Mouse (Mus musculus) forelimb bud, embryonic 11.5 days (tissue): ENCODE measurements around the gene Lyzl6.
"Not testable (repeated sequence)": the region's sequence is repeated elsewhere in the genome, so short reads cannot be mapped to it uniquely, and the experiment has no call there.

ENCODE experiments used
- DNase-seq: peaks from one replicate; pipeline ENCODE4 v3.0.0-alpha.2; 2012; ENCODE audit warnings: low read depth, low spot score

Gene Lyzl6

DNA sequence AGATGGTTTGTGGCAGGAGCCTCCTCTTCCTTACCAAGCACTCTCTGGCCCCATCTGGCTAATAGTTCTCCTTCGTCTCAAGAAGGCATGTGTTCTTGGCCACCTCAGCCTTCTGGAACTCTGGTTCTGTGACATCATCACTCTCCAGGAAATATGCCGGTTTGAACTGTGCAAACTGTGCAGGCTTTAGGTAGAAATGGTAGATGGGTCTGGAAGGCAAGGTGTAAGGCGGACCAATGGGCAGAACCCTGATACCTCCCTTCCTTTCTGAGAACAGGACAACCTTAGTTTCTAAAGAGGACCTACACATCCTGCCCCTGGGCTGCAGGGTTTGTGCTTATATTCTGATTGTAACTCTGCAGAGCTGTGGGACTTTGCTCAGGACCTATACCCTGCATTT, at the start of gene Lyzl6:
Lyzl6 (minus strand) TSS at position 101 of the 400 bp plus-strand sequence.
- DNase-seq = no peak

- DNase-seq = no peak
Measured at GRCm38 (mm10) chr11:103686706-103687105, 48.0 kb upstream of the Lyzl6 start.

DNA sequence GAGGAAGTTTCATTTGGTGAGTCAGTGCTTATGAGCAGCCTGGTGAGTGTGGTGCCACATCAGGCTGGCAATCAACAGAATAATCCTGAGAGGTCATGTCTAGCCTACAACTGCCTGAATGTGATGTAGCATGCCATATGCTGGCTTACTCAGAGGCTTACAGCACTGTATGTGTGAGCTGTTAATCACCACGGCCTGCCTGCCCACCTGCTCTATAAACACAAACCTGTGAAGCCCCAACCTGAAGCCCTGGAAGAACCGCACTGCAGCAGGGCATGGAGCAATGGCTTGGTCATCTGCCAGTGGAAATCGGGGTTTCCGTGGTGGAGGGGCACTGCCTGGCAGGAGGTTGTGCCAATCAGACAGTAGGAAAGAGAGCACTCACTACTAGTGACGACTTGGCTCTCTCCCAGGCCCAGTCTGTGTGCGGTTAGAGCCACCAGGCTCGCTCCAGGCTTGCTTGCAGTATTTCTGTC, 46.6 kb upstream of the Lyzl6 start:
- no peak for DNase-seq

GRCm38 (mm10) chr11:103683667-103684334, 45.1 kb upstream of the Lyzl6 start:
- DNase-seq = no peak

GRCm38 (mm10) chr11:103677042-103677441, 38.4 kb upstream of the Lyzl6 start:
- not testable (repeated sequence) for DNase-seq

- DNase-seq = peak; percentile 75
Measured at GRCm38 (mm10) chr11:103675556-103675955, 36.9 kb upstream of the Lyzl6 start.

DNA sequence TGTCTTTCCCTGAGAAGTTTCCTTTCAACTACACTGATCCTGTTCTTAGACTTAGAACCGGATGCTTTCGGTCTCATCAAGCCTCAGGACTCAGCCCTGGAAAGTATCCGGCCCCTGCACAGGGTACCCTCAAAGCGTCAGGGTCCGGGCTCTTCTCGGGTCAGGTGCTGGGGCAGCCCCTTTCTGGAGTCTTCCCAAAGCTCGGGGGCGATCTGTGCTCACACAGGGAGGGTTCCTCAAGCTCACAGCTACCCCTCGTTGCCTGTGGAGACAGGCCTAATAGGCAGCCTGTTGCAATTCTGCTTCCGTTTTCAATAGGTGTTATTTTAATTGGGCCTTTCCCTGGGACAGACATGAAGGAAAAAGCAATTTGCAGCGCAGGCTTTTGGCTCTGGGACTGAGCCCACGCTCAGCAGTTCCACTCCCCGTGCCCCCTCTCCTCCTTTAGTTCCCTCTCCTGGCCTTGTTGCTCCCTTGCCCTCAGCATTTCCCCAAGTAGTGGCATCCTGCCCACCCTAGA, 28.3 kb upstream of the Lyzl6 start:
- no peak for DNase-seq

DNA sequence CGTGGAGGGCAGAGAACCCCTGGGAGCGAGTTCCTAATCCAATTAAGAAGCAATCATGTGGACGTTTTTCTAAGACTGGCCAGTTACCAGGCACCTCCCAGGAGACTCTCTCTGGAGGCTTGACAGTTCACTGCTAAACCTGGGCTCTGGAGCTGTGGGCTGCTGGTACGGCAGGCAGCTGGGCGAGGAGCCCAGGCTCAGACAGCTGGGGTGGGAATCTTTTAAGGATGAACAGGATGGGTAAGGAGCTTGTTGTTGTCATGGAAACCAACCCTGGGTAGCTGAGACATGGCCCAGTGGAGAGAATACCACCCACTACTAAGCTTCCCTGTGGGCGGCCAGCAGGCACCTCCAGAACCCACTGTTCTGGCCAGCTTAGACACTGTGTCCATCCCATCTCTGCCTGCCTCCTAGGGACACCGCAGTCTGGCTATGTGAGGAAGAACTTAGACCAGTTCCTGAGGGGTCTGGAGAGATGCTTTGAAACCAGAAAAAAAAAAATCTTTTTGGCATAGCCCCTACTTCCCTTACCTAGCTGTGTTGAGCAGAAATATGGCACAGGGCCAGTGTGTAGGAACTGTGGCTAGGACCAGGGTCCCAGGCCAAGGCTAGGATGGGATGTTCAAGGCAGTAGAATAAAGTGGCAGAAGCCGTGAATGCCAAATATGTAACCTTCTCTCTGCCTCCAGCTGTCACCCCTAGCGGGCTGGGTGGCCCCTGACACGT, 27.7 kb upstream of the Lyzl6 start:
- DNase-seq = no peak

DNA sequence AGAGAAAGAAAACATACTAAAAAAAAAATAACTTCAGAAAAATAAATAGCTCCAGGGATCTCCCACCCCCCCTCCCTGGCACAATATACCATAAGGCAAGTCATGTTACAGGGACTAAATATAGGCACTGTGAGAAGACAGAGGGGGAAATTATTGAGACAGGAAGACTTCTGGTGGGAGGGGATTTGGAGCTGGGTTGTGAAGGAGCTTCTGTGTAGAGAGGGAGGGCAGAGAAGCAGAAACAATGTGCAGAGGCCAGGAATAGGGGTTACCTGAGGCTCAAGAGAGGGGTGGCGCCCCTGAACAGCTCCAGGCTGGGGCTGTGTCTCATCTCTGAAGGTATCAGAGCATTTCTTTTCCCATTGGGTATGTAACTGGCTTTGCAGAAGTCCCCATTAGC, 27.0 kb upstream of the Lyzl6 start:
- no peak for DNase-seq

DNA sequence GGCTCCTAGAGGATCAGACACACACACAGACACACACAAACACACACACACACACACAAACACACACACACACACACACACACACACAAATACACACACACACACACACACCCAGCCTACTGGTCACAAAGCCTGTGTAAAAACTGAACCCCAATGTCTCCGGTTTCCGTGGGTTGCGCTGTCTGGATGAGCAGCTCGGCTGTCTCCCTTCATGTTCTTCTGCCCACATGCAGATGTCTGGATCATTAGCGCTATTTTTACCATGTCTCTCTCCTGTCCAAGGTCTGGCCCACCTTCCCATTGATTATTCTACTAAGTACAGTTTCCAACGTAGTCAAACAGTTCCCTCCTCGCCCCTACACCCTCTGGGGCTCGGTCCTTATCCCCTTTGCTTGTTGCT, 24.4 kb upstream of the Lyzl6 start:
- no peak for DNase-seq

DNA sequence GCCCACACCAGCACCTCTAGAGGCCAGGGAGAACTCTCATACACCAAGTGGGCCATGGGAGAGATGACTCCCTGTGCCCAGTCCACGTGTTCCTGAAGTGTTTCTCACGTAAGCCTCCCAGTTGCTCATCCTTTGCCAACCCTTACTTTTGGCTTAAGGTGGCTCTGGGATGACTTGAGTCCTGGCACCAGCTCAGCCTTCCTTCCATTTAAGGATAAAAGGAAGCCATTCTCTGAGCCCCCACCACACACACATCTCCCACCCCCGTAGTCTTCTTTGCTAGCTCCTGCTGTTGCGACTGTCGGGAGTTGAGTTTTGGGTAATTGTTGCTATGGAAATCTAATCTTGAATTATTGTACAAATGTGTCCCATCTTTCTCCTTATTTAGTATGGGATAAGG, 23.9 kb upstream of the Lyzl6 start:
- no peak for DNase-seq

GRCm38 (mm10) chr11:103661863-103662262, 23.2 kb upstream of the Lyzl6 start:
- DNase-seq = no peak

DNA sequence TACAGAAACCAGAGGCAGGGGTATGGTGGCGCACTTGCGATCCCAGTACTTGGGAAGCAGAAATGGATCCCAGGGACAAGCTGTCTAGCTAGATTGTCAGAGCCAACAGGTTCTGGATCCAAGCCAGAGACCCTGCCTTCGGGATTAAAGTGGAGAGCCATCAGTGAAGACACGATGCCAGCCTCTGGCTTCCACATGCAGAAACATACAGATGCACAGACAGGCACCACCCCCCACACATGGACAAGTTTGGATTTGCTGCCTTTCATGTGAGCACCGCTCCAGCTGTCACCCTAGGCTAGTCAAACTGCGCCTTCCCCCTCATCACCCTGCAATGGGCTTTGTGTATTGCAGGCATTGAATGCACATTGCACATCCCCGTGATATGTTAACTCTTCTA, 19.5 kb upstream of the Lyzl6 start:
- DNase-seq = no peak

DNA sequence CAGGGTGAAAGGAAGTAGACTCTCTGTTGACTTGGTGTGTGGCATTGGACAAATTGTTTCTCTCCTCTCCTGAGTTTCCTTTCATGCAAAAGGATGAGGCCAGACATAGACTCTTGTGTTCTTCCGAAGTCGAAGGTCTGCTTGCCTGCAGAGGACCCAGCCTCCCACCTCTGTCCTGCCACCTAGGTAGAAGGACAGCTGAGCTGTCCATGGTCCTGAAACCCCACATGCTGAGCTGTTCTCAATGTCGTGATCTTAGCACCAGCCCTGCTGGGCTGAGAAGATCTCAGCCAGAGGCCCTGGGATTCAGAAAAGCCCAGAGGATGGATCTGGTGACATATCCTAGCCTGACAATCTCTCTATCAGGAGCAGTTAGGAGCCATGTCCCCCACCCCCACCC, 17.8 kb upstream of the Lyzl6 start:
- no peak for DNase-seq

DNA sequence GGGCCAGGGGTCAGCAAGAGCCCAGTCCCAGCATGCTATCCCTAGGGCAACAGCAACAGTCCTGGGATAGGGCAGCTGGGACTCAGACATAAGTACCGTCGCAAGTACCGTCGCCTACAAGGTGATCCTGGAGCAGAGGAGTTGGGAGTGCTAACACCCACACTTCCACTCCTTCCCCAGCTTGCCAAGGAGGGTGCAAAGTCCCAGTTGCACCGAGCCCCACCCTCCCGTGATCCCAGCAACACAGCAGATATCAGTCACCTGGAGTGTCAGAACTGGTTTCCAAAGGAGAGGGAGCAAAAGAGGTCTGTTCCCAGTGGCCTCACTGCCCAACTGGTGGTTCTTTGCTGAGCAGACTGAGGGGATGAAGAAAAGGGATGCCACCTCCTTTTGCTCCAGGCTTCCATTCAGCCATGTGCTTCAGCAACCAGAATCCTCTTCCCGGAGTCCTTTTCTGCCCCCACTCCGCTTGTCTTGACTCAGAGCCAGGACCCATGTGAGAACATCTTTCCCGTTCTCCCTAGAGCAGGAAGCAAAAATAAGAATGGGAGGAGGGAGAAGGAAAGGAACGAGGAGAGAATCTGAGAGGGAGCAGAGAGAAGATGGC, 14.8 kb upstream of the Lyzl6 start:
- no peak for DNase-seq

- DNase-seq = no peak
Measured at GRCm38 (mm10) chr11:103651426-103651825, 12.7 kb upstream of the Lyzl6 start.

GRCm38 (mm10) chr11:103649983-103650493, 11.3 kb upstream of the Lyzl6 start:
- no peak for DNase-seq

GRCm38 (mm10) chr11:103649301-103649982, 10.8 kb upstream of the Lyzl6 start, which contains the start of gene Rprml:
TSS of gene Rprml (plus strand) at chr11:103649570.
- DNase-seq = no peak

DNA sequence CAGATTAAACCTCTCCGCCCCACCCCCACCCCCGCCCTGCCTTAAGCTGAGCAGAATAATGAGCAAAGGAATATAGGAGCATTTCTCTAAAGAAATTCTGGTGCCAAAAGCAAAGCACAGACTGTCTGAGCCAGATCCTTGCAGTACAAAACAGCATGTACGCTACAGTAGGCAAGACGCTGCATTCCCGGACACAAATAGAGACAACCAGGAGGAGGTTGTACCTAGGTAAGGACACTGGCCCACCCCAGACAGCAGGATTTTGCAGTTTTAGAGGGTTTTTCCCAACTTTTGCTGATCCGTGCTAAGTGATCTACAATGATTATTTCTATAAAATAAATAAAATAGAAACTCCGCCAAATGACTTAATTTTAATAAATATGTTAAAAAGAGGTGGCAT, 10.0 kb upstream of the Lyzl6 start:
- no peak for DNase-seq

DNA sequence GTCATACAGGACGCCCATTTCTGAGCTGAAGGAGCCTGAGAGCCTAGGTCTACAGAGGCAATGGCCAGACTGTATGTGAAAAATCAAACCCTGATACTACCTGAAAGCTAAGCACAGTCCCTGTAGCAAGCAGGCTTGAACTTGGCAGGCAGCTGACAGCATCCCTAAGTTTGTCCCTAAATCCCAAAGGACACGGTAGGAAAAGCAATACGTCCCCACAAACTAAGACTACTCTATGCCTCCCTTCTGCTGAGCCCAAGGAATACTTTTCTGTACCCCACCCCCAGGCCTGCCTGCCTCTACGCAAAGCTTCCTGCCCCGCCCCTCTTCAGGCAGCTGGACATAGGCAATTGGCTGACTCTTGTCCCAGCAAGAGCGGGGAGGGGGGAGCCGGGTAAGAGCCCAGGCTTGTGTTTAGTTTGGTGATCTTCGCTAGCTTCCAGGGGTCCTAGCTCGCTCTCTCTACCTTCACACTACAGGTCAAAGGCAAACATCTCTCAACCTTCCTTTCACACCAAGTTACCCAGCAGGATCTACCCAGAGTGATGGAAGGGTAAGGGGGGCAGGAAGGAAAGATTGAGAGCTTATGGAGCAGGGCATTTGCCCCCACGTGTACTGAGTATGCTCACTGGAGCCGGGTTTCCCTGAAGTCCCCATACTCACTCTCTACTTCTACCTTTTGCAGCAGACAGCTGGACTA, 9.4 kb upstream of the Lyzl6 start:
- DNase-seq = peak; percentile 29

- DNase-seq = no peak
Measured at GRCm38 (mm10) chr11:103646301-103646700, 7.6 kb upstream of the Lyzl6 start.
